Mouse (Mus musculus): ENCODE measurements around the gene Gtpbp1.

GRCm38 (mm10) chr15:79693740-79694139 lies 3.1 kb downstream of the Gtpbp1 start:
- TF ChIP-seq CTCF (IDR thresholded peaks at IDR 0.05; ENCODE audit: low read depth, low read length) = no peak
- no peak for TF ChIP-seq POLR2A (IDR thresholded peaks at IDR 0.05; ENCODE audit: extremely low read depth, insufficient read depth, low read length)
